Mouse (Mus musculus): Measurements from ENCODE around the gene Opcml.

The Opcml gene

DNA sequence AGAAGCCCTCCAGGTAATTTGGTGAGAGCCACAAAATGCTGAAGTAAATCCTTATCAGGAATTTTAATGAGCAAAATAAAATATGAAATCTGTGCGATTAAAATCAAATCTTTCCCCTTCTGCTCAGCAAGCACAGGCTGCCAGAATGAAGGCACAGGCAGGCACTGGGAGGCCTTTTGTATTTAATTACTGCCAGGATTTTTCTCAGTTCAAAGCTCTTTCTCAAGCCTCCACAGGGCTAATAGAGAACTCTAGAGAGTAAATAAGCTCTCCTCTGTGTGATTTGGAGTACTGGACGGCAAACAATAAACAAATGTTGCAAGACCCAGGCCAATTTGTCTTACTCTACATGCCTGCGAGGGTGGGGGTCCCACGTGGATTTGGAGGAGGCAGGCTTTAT, 208.2 kb downstream of the Opcml start:
- intact Hi-C loops (cut with DNase I) = no loop called here

GRCm38 (mm10) chr9:28003131-28003530, 212.6 kb downstream of the Opcml start:
- intact Hi-C loops (cut with DNase I) = no loop called here

DNA sequence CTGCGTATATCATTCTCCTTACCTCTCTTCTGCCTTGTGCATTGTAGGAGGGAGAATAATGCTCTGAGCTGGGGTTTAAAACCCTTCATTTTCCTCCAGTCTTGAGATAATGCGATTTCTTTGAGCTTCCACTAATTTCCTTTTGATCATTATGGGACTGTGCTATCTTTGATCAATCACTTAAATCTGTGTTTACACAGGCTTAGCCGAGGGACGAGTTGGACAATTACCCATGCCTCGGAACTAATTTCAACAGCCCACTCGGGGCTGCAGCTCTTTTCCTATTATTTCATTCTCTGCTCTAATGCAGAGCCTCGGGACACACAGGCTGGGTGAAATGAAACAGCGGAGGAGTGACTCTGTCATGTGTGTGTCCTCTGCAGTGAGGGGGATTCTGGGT, 220.9 kb downstream of the Opcml start:
- intact Hi-C loops (cut with DNase I) = no loop called here

- intact Hi-C loops (cut with DNase I) = no loop called here
Observed at GRCm38 (mm10) chr9:28012664-28013063, 222.1 kb downstream of the Opcml start.

- intact Hi-C loops (cut with DNase I) = no loop called here
Observed at GRCm38 (mm10) chr9:28013192-28013591, 222.6 kb downstream of the Opcml start.

DNA sequence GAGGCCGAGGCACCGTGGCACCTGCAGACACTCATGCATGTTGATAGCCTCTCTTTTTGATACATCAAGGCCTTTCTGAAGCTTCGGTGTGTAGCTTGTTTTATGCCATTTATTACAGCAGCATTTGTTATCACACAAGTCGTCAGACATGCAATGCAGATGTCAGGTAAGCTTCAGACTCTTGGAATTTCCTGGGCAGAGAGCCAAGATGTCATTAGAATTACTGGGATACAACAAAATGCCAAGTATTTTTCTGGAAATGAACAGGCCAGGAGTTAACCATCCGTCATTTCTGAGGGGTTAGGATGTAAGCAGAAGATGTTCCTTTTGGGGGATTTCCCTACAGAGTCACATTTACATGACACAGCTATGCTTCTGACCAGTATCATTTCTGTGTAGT, 237.6 kb downstream of the Opcml start:
- intact Hi-C loops (cut with DNase I) = no loop called here

GRCm38 (mm10) chr9:28028788-28029393, 238.3 kb downstream of the Opcml start:
- intact Hi-C loops (cut with DNase I) = no loop called here

GRCm38 (mm10) chr9:28049157-28049556, 258.6 kb downstream of the Opcml start:
- intact Hi-C loops (cut with DNase I) = no loop called here

- intact Hi-C loops (cut with DNase I) = no loop called here
Observed at GRCm38 (mm10) chr9:28057171-28057845, 266.7 kb downstream of the Opcml start.

DNA sequence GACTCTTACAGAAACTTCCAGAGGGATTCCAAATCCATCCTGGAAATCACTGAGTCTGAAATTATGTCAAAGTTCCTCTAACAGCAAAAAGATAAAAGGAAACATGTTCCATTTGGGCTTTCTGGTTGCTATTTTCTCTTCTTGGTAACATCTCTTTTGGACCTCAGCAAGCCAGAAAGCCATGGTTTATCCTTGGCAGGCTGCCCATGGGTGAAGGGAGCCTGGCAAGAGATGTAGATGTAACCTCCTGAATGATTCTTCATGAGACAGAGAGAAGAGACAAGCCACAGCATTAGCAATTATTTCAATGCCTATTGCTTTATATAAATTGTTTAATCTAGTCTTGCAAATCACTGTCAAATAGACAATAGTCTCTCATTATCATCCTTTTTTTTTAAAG, 274.6 kb downstream of the Opcml start:
- intact Hi-C loops (cut with DNase I) = no loop called here

DNA sequence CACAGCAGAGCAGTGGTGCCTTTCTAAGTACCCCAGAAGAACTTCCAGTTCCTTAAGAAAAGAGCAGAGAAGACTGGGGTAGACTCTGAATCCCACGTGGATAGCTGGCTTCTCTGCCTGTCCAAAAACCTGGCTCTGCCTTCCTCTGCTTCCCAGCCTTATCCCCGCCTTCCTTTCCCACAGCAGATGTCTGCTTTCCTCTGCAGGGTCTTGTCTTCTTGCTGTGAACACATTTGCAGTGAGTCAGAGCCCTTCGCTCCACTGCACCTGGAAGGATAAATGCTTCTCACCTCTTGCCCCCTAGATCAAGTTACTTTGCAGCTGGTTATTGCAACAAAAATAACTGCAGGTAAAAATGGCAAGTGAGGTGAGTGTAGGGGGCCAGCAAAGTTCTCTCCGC, 290.1 kb downstream of the Opcml start:
- intact Hi-C loops (cut with DNase I) = no loop called here

DNA sequence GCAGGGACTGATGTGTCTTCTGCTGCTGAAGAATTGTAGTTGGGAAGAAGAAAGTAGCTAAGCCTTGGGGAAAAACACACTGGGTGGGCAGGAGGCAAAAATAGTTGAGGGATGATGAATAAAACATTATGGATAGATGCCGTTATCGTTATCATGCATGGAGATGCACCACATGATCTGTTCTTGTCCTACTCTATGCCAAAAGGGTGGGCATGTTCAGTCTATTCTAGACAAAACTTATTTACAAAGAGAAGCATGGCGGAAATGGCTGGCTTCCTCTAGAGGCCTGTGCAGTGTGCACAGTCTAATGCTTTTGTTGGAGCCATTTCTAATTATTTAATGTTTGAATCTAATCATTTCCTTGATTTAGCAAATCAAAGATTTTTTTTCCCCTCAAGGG, 293.2 kb downstream of the Opcml start:
- intact Hi-C loops (cut with DNase I) = no loop called here

DNA sequence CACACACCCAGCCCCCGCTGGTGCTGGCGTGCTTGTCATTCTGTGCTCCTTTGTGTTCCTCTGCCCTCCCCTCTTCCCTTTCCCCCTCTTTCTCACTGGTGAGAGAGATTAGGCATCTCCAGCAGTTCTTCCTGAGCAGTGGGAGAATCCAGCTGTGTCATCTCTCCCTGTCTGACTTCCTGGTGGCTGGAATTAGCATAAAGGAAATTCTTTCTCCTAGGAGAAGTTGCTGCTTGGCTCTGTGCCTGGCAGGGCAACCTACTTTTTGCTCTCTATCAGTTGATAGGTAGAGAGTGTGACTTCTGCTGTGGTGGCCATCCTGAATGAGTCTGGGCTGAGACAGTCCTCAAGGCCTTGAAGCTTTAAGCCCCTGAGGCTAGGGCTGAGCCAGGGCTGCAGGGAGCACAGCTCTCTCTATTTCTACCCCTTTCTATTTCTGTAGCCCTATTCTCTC, 293.7 kb downstream of the Opcml start:
- intact Hi-C loops (cut with DNase I) = no loop called here

DNA sequence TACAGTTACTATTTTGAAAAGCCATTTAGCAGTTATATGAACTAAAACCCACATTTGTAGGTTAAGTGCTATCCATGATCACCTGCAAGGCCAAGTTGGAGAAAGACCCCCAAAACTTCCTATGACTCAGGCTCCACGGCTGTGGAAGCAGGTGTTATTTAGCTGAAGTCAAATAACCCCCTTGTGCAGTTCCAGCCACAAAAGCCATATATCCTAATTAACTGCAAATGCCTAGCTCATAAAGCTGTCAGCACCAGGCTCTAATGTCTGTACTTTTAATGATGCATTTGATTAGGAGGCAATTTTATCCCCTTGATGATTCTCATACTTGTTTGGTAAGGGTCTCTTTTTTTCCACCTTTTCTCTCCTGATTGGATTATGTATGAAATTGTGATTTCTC, 300.8 kb downstream of the Opcml start:
- intact Hi-C loops (cut with DNase I) = no loop called here

GRCm38 (mm10) chr9:28094722-28095121, 304.1 kb downstream of the Opcml start:
- intact Hi-C loops (cut with DNase I) = no loop called here

- intact Hi-C loops (cut with DNase I) = no loop called here
Observed at GRCm38 (mm10) chr9:28096204-28096603, 305.6 kb downstream of the Opcml start.

DNA sequence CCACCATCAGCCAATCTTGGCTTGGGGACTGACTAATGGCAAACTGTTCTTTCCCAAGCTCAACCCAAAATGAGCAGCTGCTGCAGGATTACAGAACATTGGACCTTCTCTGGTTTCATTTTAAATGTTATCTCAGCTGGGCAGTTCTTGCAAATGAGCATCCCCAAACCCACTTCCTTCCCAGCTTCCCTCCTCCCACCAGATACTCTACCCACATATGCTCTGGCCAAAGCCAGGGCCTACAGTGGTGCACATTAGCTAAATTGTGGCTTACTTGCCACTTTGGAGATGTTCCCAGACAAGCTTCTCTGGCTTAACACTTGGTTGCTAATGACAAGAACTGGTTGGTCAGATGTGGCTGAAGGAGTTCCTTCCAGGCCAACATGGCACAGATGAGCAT, 311.4 kb downstream of the Opcml start:
- intact Hi-C loops (cut with DNase I) = no loop called here

GRCm38 (mm10) chr9:28121858-28122257, 331.3 kb downstream of the Opcml start:
- intact Hi-C loops (cut with DNase I) = no loop called here

GRCm38 (mm10) chr9:28128735-28129134, 338.2 kb downstream of the Opcml start:
- intact Hi-C loops (cut with DNase I) = no loop called here

- intact Hi-C loops (cut with DNase I) = no loop called here
Observed at GRCm38 (mm10) chr9:28131521-28131920, 340.9 kb downstream of the Opcml start.

DNA sequence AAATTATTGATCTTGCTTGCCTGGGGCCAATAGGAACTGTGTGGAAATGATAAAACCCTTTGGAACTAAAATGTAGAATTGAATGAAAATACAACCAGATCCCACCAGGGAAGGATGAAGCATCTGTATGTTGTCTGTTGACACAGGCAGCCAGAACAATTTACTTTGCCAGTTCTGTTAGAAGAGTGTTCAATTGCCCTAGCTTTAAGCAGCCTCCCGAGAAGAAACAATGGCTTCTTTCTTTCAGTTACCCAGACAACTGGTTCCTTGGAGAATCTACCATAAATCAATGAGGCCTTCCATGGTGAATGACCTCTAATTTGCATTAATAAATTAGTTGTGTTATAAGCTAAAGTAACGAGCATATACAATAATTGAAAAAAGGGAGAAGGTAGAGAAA, 346.0 kb downstream of the Opcml start:
- intact Hi-C loops (cut with DNase I) = no loop called here

GRCm38 (mm10) chr9:28139957-28140597, 349.5 kb downstream of the Opcml start:
- intact Hi-C loops (cut with DNase I) = no loop called here

- intact Hi-C loops (cut with DNase I) = no loop called here
Observed at GRCm38 (mm10) chr9:28149507-28149906, 358.9 kb downstream of the Opcml start.
